Mouse (Mus musculus) liver, postnatal 0 days (tissue): ENCODE measurements at regions not wholly inside any gene's neighbourhood (a gene's known extent, or its start where the extent isn't known, plus 50 kb on each side); places are given as distances from the start of the nearest gene placed in this dataset.

ENCODE experiments used
- CTCF ChIP-seq: sonication (generic); IDR thresholded peaks from 2 replicates; pipeline ENCODE4 v1.5.1; 2016; ENCODE audit warnings: antibody characterized with exemption, low read depth
- EP300 ChIP-seq: IDR thresholded peaks from 2 replicates; pipeline ENCODE4 v1.6.1; 2016; ENCODE audit warnings: antibody characterized with exemption, low read depth, mild to moderate bottlenecking

DNA sequence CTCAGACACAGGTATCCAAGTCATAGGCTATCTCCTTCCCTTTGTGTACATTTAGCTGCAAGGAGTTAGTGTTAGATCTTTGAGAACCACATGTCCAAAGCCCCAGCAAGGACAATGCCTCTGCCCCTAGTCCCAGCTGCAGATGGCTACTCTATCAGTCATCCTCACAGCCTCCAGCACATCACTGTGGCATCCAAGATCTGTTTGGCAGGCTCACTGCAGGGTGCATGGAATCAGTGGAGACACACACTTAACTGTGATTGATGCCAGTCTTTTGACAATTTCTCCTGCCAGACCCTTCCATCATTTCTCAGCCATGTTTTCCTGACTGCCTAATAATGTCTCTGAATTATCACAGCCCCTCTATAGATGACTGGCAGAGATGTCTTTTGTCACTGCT is 121.0 kb upstream of the Pcsk5 start:
- TF ChIP-seq CTCF (no peak), EP300 (no peak)
